Mouse (Mus musculus) C3H10T1/2 (cell line): ENCODE data around the gene Vps4a. TPM values are rescaled to one million over a fixed set of nuclear protein-coding genes. Genes with fewer than 3 reads are reported as not detected.

Experiments
- polyA plus RNA-seq, 2 experiments: library from polyadenylated mRNA; unstranded; fragments of >200 nt; fragmentation: generic; extraction: Trizol; gene quantifications; one replicate each; pipeline ENCODE4 v1.2.1; 2012; ENCODE audit warnings: missing spikeins in 2 of 2

Gene Vps4a
- polyA plus RNA-seq: 10 to 100 TPM; 18.1 to 47.6 TPM

GRCm38 (mm10) chr8:107030650-107031576 lies at the start of gene Vps4a:
TSS of gene Vps4a (plus strand) at chr8:107031222.

GRCm38 (mm10) chr8:107048061-107048941 lies 17.3 kb downstream of the Vps4a start, which contains the start of gene Pdf:
TSS of gene Pdf (minus strand) at chr8:107048614.

DNA sequence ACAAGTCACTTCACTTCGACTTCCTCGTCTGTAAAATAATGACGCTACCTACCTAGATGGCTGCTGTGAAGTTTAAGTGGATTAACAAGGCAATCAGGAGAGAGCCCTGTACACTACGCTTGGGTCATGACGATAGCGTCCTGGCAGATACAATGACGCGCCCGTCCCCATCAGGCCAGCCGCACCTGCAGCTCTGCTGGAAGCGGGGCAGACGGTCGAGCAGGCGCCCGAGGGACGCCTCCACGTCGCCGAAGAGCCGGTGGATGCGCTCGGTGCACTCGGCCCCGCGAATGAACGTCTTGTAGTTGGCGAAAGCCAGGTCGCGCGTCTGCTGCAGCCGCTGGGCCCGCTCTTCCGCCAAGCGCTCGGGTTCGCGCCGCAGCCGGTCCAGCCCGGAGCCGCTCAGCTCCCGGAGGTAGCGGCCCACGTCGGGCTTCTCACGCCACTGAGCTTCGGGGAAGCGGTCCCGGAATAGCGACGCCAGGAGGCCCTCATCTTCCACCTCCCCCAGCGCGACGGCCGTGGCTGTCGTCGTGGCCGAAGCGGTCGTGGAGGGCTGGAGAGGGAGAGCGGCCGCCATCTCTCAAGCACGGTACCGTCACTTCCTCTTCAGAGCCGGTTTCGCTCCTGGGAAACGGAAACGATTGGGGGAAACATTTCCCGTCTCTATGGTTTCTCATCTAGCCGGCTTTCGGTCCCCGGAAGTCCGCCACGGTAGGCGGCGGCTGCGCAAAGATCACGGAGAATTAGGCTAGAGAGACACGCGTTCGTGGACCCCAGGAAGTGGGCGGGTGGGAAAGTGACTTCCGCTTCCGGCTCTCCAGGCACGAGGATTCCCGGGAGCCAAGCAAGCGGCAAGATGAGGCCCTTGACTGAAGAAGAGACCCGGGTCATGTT lies 25.3 kb downstream of the Vps4a start, which contains the start of the genes Cog8 and Nip7:
Gene Cog8, minus strand, starts transcription at position 614 of the 897 bp plus-strand sequence.
Gene Nip7, plus strand, starts transcription at position 802 of the 897 bp plus-strand sequence.

GRCm38 (mm10) chr8:107065511-107066496 lies 34.8 kb downstream of the Vps4a start, which contains the start of gene Tmed6:
TSS of gene Tmed6 (minus strand) at chr8:107065644.

Other genes starting within 250 kb of the Vps4a start
- under 1 TPM; 0.01 to 0.58 TPM for gene Has3, start 161.0 kb upstream of the Vps4a start, polyA plus RNA-seq
- 10 to 100 TPM; 18.7 to 21.2 TPM for gene Utp4, start 137.6 kb upstream of the Vps4a start, polyA plus RNA-seq
- gene Sntb2, start 95.5 kb upstream of the Vps4a start, polyA plus RNA-seq: 10 to 100 TPM in 1 of 2 experiments, under 1 TPM in 1; 0.95 to 15.0 TPM
- 10 to 100 TPM in 1 of 2 experiments, 1 to 10 TPM in 1; 2.2 to 10.3 TPM for gene Pdf, start 17.4 kb downstream of the Vps4a start, polyA plus RNA-seq
- 10 to 100 TPM; 20.6 to 21.8 TPM for gene Cog8, start 25.5 kb downstream of the Vps4a start, polyA plus RNA-seq
- 10 to 100 TPM; 36.2 to 37.1 TPM for gene Nip7, start 25.7 kb downstream of the Vps4a start, polyA plus RNA-seq
- not detected for gene Tmed6, start 34.4 kb downstream of the Vps4a start, polyA plus RNA-seq
- 10 to 100 TPM in 1 of 2 experiments, 1 to 10 TPM in 1; 8.7 to 24.4 TPM for gene Terf2, start 65.3 kb downstream of the Vps4a start, polyA plus RNA-seq
- gene Cyb5b, start 119.4 kb downstream of the Vps4a start, polyA plus RNA-seq: 10 to 100 TPM in 1 of 2 experiments, 1 to 10 TPM in 1; 8.3 to 34.6 TPM